Mouse (Mus musculus): ENCODE data around the gene Nmrk2.

Gene Nmrk2

GRCm38 (mm10) chr10:81152609-81153008 is 49.2 kb downstream of the Nmrk2 start:
- Histone ChIP-seq H3K36me3 (ENCODE audit: insufficient read depth, low read length) (peaks cover 75% of the 10 kb centered on the region), H3K4me3 (replicated peaks; ENCODE audit: low read length) (no peak overlapping the region), H3K4me1 (replicated peaks; ENCODE audit: low read depth, low read length) (peaks cover 77% of the 10 kb centered on the region), H3K27me3 (ENCODE audit: insufficient read depth, low read length) (no peaks in the 10 kb centered on the region), H3K9me3 (ENCODE audit: low read length) (no peaks in the 10 kb centered on the region)
- TF ChIP-seq POU5F1 (IDR thresholded peaks at IDR 0.05; ENCODE audit: borderline replicate concordance, low read length) (no peak), NANOG (IDR thresholded peaks at IDR 0.05; ENCODE audit: borderline replicate concordance, low read length) (no peak), CTCF (conservative IDR thresholded peaks at IDR 0.05; ENCODE audit: low read length) (no peak)

DNA sequence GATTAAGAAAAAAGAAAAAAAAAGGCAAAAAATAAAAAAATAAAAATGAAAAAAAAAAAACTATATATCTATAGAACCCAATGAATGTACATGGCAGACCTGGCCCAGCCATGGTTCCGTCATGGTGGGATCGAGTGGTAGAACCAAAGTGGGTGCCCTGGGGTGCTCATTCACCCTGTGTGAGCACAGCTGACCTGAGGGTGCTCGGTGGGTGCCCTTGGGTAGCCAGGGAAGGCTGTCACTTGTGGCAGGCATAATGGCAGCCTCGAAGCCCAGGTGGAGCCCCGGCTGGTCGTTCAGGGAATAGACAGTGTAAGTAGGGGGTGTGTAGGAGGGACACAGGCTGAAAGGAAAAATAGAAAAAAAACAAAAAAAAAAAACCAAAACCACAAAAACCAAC is 50.6 kb downstream of the Nmrk2 start:
- Histone ChIP-seq H3K27me3 (ENCODE audit: insufficient read depth, low read length) (no peaks in the 10 kb centered on the region), H3K4me3 (replicated peaks; ENCODE audit: low read length) (no peak overlapping the region), H3K9me3 (ENCODE audit: low read length) (no peaks in the 10 kb centered on the region), H3K4me1 (replicated peaks; ENCODE audit: low read depth, low read length) (peaks cover 84% of the 10 kb centered on the region), H3K36me3 (ENCODE audit: insufficient read depth, low read length) (peaks cover 74% of the 10 kb centered on the region)
- TF ChIP-seq NANOG (IDR thresholded peaks at IDR 0.05; ENCODE audit: borderline replicate concordance, low read length), result no peak
- no peak for TF ChIP-seq CTCF (conservative IDR thresholded peaks at IDR 0.05; ENCODE audit: low read length)
- TF ChIP-seq POU5F1 (IDR thresholded peaks at IDR 0.05; ENCODE audit: borderline replicate concordance, low read length), result no peak

All from E14TG2a.4 (cell line).